In genomic region chr10:16751546-16751945, GRCm38 (mm10) we compare ENCODE assay signal across 11 mouse cellular contexts.
"Had no signal": no experiment of that assay in that cellular context is flagged by ENCODE, and none has a peak within 500 bp of the region (broad histone marks: within the 10 kb centered on the region; RNA-seq: fewer than 3 reads in every experiment).

No protein-coding gene starts in this region.

- H3K4me1 ChIP-seq: limb, embryonic 15.5 days; megakaryocyte, embryonic 14.5 days; midbrain, embryonic 12.5 days; neural tube, embryonic 15.5 days had no signal

- H3K27ac ChIP-seq: limb, embryonic 15.5 days; liver, embryonic 14.5 days; midbrain, embryonic 12.5 days; neural tube, embryonic 15.5 days had no signal

- H3K9ac ChIP-seq: limb, embryonic 15.5 days; liver, embryonic 14.5 days; midbrain, embryonic 12.5 days; neural tube, embryonic 15.5 days had no signal

- H3K9me3 ChIP-seq: limb, embryonic 15.5 days; megakaryocyte, embryonic 14.5 days; midbrain, embryonic 12.5 days; neural tube, embryonic 15.5 days had no signal

- H3K4me2 ChIP-seq: limb, embryonic 15.5 days; midbrain, embryonic 12.5 days; neural tube, embryonic 15.5 days had no signal

- H3K36me3 ChIP-seq: limb, embryonic 15.5 days; midbrain, embryonic 12.5 days; neural tube, embryonic 15.5 days had no signal

- H3K27me3 ChIP-seq: limb, embryonic 15.5 days; megakaryocyte, embryonic 14.5 days; midbrain, embryonic 12.5 days; neural tube, embryonic 15.5 days had no signal

- H3K4me3 ChIP-seq: limb, embryonic 15.5 days; megakaryocyte, embryonic 14.5 days; midbrain, embryonic 12.5 days; myocyte; neural tube, embryonic 15.5 days had no signal

- DNase-seq: kidney, adult 11 months; kidney, postnatal 25 days; lung, adult 18-20 months; spleen, adult 18-20 months; thymus, postnatal 36 days had no signal
